Mouse (Mus musculus) erythroblast, embryonic 14.5 days (primary cell): ENCODE data around the gene Cops4.

Experiments used
- GATA1 ChIP-seq: IDR thresholded peaks from 2 replicates; pipeline ENCODE4 v1.6.1; 2012; ENCODE audit warnings: low read length, inconsistent platforms, mixed read lengths
- TAL1 ChIP-seq: IDR thresholded peaks from 3 replicates; pipeline ENCODE4 v1.6.1; 2012; ENCODE audit warnings: low read length, inconsistent platforms, mixed read lengths

GRCm38 (mm10) chr5:100550151-100550550 lies 32.0 kb downstream of the Cops4 start:
- TF ChIP-seq TAL1 (no peak), GATA1 (no peak)
